Mouse (Mus musculus) megakaryocyte, embryonic 14.5 days (primary cell): ENCODE results near the gene Gm20388.

ENCODE experiments used
- FLI1 ChIP-seq: IDR thresholded peaks from 2 replicates; pipeline ENCODE4 v1.6.1; 2012; ENCODE audit warnings: low read length, inconsistent platforms, mixed read lengths
- GATA1 ChIP-seq: IDR thresholded peaks from 3 replicates; pipeline ENCODE4 v1.6.1; 2012; ENCODE audit warnings: mixed read lengths, low read length, inconsistent platforms, borderline replicate concordance

- TF ChIP-seq GATA1, result no peak
- no peak for TF ChIP-seq FLI1
These were observed 380.0 kb downstream of the Gm20388 start for GRCm38 (mm10) chr8:120290614-120291013.
